Mouse (Mus musculus): Measurements from ENCODE around the gene Myb. TPM values are rescaled to one million over a fixed set of nuclear protein-coding genes. Genes with fewer than 3 reads are reported as not detected.

The Myb gene
- polyA plus RNA-seq (2012; ENCODE audit: insufficient read depth, insufficient read length, missing spikeins) = 0.42 TPM in 1 of 2 replicates, not detected in the other

DNA sequence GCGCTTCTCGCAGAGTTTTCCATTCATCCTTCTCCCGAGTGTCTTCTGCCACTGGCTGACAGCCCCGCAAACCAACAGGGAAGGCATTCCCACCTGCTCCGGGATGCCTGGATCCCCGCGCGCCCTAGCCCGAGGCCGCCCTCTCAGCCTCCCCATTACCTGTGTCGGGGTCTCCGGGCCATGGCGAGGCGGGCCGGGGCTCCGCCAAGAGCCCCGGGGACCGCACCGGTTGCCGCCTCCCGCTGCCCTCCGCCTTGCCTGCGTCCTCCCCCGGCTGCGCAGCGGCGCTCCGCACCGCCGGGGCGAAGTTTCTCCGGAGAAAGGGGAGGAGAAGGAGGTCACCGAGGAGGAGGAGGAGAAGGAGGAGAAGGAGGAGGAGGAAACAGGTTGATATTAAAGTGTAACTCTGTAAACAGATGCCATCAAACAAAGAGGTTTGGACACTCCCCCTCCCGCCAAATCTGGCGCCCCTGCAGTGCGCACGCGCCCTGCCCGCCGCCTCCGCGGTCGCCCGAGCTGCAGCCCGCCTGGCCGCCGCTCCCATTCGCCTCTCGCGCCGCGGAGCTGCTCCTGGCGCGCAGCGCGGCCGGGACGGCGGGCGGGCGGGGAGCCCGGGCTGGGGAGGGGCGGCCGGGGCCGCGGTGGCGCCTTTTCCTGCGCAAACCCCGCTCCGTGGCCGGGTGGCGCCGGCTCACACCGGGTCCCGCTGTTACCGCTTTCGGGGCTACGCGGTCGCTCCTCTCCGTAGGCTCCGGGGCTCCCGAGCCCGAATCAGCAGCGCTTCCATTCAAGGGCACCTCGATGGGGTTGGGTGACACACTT lies at the start of gene Myb:
Gene Myb, minus strand, starts transcription at position 448 of the 822 bp plus-strand sequence.
- H3K4me1 ChIP-seq (ENCODE audit: control insufficient read depth, insufficient read depth, insufficient read length, low read length) = peaks cover 2% of the 10 kb centered on the region; the same call in 1 of the 2 replicates
- peak within 1 kb of the TSS; percentile 59 for H3K4me3 ChIP-seq (ENCODE audit: insufficient read depth, low read depth, low read length)
- no peak within 1 kb of the TSS for H3K27ac ChIP-seq (replicated peaks; ENCODE audit: low read depth, low read length)

DNA sequence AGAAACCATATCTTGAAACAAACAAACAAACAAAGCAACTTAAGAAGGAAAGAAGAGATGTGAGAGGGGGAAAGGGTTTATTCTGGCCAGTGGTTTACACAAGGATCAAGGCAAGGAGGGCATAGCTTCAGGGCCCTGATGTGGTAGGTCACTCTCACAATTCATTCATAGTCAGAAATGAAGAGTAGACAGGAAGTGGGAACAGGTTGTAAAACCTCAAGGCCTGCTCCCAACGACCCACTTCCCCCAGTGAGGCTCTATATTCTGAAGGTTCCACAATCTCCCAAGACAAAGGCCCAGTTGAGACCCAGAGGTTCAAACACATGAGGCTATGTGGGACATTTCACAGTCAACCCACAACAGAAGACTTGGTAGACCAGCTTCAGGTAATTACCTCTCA lies 46.6 kb upstream of the Myb start:
- H3K4me3 ChIP-seq (ENCODE audit: insufficient read depth, low read depth, low read length) = no peak overlapping the region
- no peaks in the 10 kb centered on the region for H3K4me1 ChIP-seq (ENCODE audit: control insufficient read depth, insufficient read depth, insufficient read length, low read length)
- H3K27ac ChIP-seq (replicated peaks; ENCODE audit: low read depth, low read length) = no peak overlapping the region

DNA sequence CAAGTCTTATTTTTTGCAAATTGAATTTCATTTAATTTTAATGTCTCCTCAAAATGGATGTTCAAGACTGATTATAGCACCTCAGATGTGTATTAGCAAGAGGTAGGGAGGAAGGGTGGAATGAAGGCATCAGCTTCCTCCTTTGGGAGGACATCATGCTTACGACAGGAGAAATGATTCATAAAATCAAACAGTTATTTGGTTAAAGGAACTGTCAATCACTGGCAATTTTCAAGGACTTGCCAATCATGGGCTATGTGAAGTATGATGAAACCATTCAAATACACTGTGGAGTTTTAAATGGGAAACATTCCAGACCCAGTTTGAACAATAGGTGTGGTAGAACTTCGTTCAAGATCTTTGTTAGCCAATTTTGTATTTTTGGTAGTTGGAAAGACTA lies 45.4 kb upstream of the Myb start:
- H3K4me1 ChIP-seq (ENCODE audit: control insufficient read depth, insufficient read depth, insufficient read length, low read length) = no peaks in the 10 kb centered on the region
- no peak overlapping the region for H3K27ac ChIP-seq (replicated peaks; ENCODE audit: low read depth, low read length)
- no peak overlapping the region for H3K4me3 ChIP-seq (ENCODE audit: insufficient read depth, low read depth, low read length)

DNA sequence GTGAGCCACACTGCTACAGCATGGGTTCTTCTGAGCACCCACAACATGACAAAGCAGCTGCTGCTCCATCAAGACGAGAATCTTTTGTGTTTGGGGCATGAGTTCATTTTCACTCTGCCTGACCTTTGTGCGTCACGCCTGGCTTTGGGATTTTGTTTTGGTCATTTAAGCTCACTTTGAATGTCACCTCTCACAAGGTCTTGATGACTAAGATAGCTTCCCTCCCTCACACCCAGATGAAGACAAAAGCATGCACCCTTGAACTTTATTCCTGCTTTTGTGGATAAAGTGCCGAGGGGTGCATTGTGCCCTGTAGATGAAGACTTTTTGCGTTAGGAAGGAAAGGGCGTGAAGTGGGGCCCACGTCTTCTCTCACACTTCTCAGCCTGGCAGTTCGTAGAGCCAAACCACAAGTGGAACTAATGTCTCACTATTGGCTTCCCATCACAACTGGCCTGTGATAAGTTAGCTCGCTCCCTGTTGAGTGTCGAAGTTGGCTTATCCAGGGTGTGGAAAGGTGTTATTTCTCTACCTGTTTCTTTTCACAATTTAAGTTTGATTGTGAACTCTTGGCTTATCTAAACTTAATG lies 43.8 kb upstream of the Myb start:
- Histone ChIP-seq H3K4me3 (ENCODE audit: insufficient read depth, low read depth, low read length) (no peak overlapping the region), H3K27ac (replicated peaks; ENCODE audit: low read depth, low read length) (no peak overlapping the region), H3K4me1 (ENCODE audit: control insufficient read depth, insufficient read depth, insufficient read length, low read length) (no peaks in the 10 kb centered on the region)

DNA sequence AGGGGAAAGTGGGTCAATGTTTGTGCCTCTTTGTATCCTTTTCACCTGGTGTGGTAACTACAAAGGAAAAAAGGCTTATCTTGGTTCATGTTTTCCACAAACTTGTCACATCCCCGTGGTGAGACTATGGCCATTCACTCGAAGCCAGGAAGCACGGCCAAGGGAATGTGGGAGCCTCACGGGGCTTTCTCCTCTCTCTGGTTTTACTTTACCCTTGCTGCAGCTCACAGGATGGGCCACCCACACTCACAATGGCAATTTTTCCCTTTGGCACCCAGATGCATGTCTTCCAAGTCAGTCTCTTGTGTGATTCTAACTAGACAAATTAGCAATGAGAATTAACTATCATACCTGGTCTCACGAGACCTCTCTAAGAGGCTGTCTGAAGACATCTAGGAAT lies 43.1 kb upstream of the Myb start:
- Histone ChIP-seq H3K27ac (replicated peaks; ENCODE audit: low read depth, low read length) (no peak overlapping the region), H3K4me3 (ENCODE audit: insufficient read depth, low read depth, low read length) (no peak overlapping the region), H3K4me1 (ENCODE audit: control insufficient read depth, insufficient read depth, insufficient read length, low read length) (no peaks in the 10 kb centered on the region)

DNA sequence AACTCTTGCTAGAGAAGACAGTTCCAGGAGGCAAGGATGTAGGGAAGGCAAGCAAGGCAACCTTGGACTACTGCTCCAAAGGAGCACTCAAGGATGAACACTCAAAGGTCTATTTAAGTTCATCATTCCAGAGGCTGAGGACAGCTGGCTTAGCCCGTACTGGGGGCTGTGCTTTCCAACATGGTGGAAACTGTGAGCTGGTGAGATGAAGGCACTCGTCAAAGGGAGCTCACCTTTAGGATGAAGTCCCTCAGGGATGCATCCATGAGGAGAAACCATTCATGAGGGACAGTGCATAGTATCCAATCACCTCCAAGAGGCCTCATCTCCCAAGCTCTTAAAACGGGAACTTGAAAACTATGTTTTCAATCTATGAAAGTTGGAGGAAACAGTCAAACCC lies 42.7 kb upstream of the Myb start:
- no peaks in the 10 kb centered on the region for H3K4me1 ChIP-seq (ENCODE audit: control insufficient read depth, insufficient read depth, insufficient read length, low read length)
- no peak overlapping the region for H3K27ac ChIP-seq (replicated peaks; ENCODE audit: low read depth, low read length)
- no peak overlapping the region for H3K4me3 ChIP-seq (ENCODE audit: insufficient read depth, low read depth, low read length)

DNA sequence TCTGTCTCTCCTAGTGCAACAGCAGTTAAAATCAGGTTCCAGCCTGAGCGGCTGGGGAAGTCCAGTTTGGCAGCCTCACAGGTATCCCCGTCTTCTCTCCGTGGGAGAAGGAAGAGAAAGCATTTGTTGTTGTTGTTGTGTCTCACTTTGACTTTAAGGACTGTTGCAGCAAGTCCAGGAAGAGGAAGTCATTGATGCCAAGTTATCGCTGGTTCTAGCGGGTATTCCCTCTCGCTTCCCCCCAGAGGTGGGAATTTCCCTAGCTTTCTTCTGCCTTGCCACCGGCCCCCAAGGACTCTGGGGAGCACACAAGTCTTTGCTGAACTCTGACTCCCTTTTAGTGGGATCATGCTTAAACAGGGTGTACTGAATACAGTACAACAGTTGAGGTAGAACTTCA lies 40.0 kb upstream of the Myb start:
- no peak overlapping the region for H3K4me3 ChIP-seq (ENCODE audit: insufficient read depth, low read depth, low read length)
- H3K27ac ChIP-seq (replicated peaks; ENCODE audit: low read depth, low read length) = no peak overlapping the region
- H3K4me1 ChIP-seq (ENCODE audit: control insufficient read depth, insufficient read depth, insufficient read length, low read length) = no peaks in the 10 kb centered on the region

DNA sequence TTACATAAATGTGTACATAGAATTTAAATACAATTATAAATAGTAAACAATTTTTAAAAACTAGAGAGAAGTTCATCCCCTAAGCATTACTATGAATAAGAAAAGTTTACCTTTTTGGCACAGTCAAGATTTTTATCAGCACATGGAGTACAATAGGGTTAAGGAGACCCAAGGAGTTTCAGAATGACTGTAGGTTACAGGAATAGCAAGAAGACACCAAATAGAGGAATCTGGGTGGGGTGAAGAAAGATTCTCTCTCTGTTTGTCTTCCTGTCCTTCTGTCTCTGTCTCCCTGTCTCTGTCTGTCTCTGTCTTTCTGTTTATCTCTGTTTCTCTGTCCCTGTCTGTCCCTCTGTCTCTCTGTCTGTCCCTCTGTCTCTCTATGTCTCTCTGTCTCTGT lies 39.5 kb upstream of the Myb start:
- Histone ChIP-seq H3K27ac (replicated peaks; ENCODE audit: low read depth, low read length) (no peak overlapping the region), H3K4me3 (ENCODE audit: insufficient read depth, low read depth, low read length) (no peak overlapping the region), H3K4me1 (ENCODE audit: control insufficient read depth, insufficient read depth, insufficient read length, low read length) (no peaks in the 10 kb centered on the region)

DNA sequence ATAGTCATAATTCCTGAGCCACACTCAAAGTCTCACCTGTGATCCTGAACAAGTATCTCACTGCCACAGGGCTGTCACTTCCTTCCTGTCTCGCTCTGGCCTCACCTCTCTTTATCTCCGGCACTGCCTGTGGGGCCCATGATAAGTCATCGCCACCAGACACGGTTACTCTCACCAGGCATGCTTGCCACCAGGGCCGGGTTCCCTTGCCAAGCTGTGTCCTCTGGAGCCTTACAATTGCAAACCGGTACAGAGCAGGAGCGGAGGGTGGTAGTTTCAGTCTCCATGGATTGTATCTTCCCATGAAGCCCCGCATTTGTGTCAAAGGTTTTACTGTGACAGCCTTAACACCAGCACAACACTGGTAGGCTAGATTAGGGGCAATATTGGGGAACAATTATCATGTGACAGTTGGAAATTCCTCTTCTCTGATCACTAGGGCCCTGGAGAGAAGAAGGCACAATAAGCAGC lies 35.9 kb upstream of the Myb start:
- Histone ChIP-seq H3K27ac (replicated peaks; ENCODE audit: low read depth, low read length) (no peak overlapping the region), H3K4me1 (ENCODE audit: control insufficient read depth, insufficient read depth, insufficient read length, low read length) (no peaks in the 10 kb centered on the region), H3K4me3 (ENCODE audit: insufficient read depth, low read depth, low read length) (no peak overlapping the region)

DNA sequence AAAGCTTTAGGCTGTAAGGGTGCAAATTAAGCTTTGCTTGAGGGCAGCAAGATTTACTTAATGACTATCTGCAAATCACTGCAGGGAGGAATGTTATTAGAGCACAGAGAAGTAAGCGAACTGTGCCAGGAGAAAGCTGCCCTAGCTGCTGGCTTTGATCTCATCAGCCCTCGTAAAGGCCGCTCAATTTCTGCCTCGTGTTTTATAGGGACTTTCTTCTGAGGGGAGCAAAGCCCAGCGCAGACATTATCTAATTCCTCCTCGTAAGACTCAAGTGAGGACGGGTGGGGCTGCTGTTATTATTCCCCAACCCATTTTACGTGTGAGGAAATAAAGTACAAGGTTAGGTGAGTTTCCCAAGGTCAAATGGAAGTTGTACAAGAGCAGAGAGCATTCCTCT lies 34.8 kb upstream of the Myb start:
- Histone ChIP-seq H3K4me1 (ENCODE audit: control insufficient read depth, insufficient read depth, insufficient read length, low read length) (no peaks in the 10 kb centered on the region), H3K27ac (replicated peaks; ENCODE audit: low read depth, low read length) (no peak overlapping the region), H3K4me3 (ENCODE audit: insufficient read depth, low read depth, low read length) (no peak overlapping the region)

DNA sequence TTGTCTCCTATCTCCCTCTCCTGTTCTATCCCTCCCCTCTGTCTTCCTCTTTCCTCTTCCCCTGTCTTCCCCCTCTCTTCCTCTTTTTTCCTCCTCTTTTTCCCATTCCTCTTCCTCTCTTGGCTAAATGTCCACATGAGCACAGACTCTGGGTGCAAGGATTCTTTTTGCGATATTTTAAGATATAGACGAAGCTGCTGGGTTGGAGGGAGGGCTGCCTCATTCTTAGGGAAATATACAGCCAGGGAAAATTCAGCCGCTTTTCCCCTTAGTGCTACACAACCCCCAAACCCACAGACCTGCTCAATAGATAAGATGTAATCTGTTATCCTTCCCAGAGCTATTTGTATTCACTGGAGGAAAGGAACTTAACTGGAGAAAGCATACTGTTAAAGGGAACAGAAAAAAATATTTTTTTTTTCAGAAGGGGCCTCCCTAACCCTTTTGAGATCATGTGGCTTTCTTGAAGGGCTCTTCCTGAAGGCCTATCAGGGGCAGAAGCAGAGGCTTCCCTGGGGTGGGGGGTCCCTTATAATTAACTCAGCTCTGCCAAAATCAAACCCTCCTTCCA lies 33.2 kb upstream of the Myb start:
- Histone ChIP-seq H3K4me3 (ENCODE audit: insufficient read depth, low read depth, low read length) (no peak overlapping the region), H3K4me1 (ENCODE audit: control insufficient read depth, insufficient read depth, insufficient read length, low read length) (no peaks in the 10 kb centered on the region), H3K27ac (replicated peaks; ENCODE audit: low read depth, low read length) (no peak overlapping the region)

DNA sequence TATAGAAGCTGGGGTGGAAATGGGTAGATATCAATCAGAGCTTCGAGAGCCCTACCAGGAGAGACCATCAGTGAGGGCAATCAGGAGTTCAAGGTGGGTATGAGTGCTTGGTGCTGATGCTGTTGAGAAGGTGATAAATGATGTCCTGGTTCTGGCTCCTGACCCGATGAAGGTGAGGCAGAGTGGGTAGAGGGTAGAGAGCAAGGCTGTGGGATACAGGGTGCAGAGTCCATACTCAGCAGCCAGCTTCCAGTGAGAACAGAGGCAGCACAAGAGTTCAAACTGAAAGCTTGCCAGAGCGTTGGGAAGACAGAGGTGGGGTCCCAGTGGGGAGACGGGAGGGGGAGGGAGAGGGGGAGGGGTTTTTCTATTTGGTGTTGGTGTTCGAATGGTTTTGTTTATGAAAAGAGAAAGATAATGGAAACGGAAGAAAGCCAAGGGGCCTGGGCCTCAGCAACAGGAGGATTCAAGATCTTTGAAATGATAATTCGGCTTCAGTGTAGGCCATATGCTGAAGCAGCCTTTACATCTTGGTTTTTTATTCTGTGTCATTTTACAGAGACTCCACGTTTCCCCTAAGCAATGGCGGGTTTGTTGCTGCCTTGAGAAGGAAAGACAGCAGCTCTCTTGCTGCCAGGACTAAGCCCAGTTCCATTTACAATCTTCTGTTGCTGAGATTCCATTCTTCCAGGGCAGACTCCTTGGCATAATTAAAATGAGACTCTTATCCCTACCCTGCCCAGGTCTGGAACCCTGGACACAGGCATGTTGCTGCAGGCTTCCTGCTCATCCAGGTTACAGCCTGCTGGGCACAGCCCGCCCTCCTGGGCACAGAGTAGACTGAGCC lies 32.5 kb upstream of the Myb start:
- H3K4me3 ChIP-seq (ENCODE audit: insufficient read depth, low read depth, low read length) = no peak overlapping the region
- no peaks in the 10 kb centered on the region for H3K4me1 ChIP-seq (ENCODE audit: control insufficient read depth, insufficient read depth, insufficient read length, low read length)
- H3K27ac ChIP-seq (replicated peaks; ENCODE audit: low read depth, low read length) = no peak overlapping the region

DNA sequence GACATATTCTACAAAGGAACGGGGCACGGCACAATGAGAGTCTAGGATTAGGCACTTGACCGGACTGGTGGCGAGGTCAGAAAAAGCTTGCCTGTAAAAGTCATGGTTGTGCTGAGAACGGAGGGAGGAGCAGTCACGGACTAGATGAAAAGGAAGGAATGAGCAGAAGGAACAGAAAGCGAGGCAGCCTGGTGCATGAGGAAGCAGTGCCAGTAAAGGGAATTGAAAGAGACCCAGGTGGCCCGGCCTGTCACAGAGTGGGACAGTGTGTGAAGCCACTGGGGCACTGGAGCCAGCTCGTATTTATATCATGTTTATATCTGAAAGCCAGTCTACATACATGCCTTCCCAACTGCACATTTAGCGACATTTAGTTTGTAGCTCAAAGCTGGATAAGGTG lies 31.7 kb upstream of the Myb start:
- no peak overlapping the region for H3K27ac ChIP-seq (replicated peaks; ENCODE audit: low read depth, low read length)
- H3K4me3 ChIP-seq (ENCODE audit: insufficient read depth, low read depth, low read length) = no peak overlapping the region
- no peaks in the 10 kb centered on the region for H3K4me1 ChIP-seq (ENCODE audit: control insufficient read depth, insufficient read depth, insufficient read length, low read length)

DNA sequence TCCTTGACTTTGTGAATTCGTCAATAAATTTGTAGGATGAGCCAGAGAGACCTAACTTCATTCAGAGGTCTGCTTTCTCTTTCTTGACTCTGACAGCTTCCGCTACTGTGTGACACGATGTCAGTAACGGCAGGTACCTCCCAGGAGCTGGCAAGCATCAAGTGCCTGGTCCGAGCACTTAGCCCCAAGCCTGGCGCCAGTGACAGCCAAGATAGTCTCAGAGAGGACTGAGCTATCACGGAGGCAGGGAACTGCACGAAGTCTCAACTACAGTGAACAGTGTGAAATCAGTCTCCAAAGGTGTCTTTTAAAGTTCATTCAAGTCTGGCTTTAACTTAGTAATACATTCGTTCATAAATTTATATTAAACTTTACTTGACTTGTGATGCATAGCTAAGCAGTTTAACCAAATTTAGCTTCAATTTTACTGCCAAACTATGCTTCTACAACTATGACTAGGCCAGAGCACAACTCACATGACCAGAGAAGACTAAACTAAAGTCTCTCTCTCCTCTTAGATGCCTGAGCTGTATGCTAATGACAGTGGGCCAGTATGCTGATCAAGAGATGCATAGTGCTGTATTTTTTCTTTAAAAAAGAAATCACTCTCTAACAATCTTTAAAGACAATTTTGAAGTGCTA lies 29.1 kb upstream of the Myb start:
- H3K4me1 ChIP-seq (ENCODE audit: control insufficient read depth, insufficient read depth, insufficient read length, low read length) = no peaks in the 10 kb centered on the region
- no peak overlapping the region for H3K27ac ChIP-seq (replicated peaks; ENCODE audit: low read depth, low read length)
- H3K4me3 ChIP-seq (ENCODE audit: insufficient read depth, low read depth, low read length) = no peak overlapping the region

DNA sequence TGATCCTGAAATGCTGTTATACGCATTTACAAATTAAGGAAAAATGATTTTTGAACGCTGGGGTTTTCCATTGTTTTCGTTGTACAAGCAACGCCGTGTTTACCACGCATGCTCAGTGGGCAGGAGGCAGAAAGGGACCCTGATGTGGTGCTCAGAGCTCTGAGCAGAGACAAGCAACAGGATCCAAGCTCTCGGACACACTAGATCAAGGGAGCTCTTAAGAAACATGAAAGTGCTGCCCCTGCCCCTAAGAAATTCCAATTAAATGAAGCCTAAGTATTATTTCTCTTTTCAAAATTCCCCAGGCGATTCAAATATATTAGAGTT lies 28.5 kb upstream of the Myb start:
- H3K4me1 ChIP-seq (ENCODE audit: control insufficient read depth, insufficient read depth, insufficient read length, low read length) = no peaks in the 10 kb centered on the region
- H3K4me3 ChIP-seq (ENCODE audit: insufficient read depth, low read depth, low read length) = no peak overlapping the region
- no peak overlapping the region for H3K27ac ChIP-seq (replicated peaks; ENCODE audit: low read depth, low read length)

Data from brown adipose tissue, adult 24 weeks (tissue).